Mouse (Mus musculus) spleen, adult 2 months (tissue): ENCODE data around the gene Rere.

Source experiments
- CTCF ChIP-seq: fragments of 200-500 bp; IDR thresholded peaks from 2 replicates; pipeline ENCODE4 v1.5.1; 2011; ENCODE audit warnings: mild to moderate bottlenecking, inconsistent platforms; ENCODE audit not compliant: insufficient read depth, insufficient read length, insufficient replicate concordance; ENCODE audit errors: extremely low read depth
- POLR2A ChIP-seq: fragments of 200-500 bp; IDR thresholded peaks from 2 replicates; pipeline ENCODE4 v1.6.1; 2011; ENCODE audit warnings: low read depth, low read length, inconsistent platforms

DNA sequence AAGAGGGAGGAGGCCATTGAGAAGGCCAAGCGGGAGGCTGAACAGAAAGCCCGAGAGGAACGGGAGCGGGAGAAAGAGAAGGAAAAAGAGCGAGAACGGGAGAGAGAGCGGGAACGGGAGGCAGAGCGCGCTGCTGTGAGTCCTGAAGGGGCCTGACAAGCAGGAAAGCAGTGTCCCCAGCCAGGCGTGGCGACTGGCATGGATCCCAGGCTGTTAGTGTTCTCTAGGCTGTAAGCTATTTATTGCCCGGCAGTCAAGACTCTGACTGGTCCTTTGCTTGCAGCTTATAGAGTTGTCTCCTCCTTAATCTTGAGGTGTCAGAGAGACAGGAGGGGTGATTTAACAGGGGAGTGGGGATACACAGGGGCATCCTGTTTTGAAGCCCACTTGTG, 334.6 kb downstream of the Rere start:
- TF ChIP-seq CTCF (no peak), POLR2A (no peak)
